Mouse (Mus musculus) testis, adult 2 months (tissue): ENCODE results near the gene Ltbp1.

ENCODE experiments used
- CTCF ChIP-seq: fragments of 200-500 bp; IDR thresholded peaks from 2 replicates; pipeline ENCODE4 v1.5.1; 2012; ENCODE audit warnings: low read depth, mild to moderate bottlenecking, inconsistent platforms, low read length, moderate library complexity; ENCODE audit not compliant: control insufficient read depth, insufficient read depth, insufficient replicate concordance
- POLR2A ChIP-seq: fragments of 200-500 bp; IDR thresholded peaks from 2 replicates; pipeline ENCODE4 v1.6.1; 2012; ENCODE audit warnings: low read depth, mild to moderate bottlenecking, inconsistent platforms, low read length, moderate library complexity; ENCODE audit not compliant: control insufficient read depth

DNA sequence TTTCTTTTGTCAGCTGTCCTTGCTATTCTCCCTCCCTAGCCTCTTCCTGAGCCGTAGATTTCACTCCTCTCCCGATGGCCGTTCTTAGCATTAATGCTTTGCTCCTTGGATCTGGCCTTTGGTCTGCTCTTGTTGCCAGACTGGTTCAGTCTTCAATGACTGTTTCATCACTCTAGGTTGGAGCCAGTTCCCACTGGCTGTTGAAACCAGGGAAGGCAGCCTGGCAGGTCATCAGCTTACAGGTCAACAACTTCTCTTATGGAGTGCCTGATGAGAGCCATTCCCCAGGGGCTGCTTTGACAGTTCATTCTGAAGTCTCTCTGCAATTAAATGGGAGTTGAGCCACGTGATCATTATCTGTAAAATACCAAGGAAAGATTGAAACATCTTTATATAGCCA is 295.5 kb downstream of the Ltbp1 start:
- TF ChIP-seq CTCF: no peak
- no peak for TF ChIP-seq POLR2A
